Mouse (Mus musculus) cerebellum, adult 2 months (tissue): Measurements from ENCODE around the gene Vmn1r122. TPM values are rescaled to one million over a fixed set of nuclear protein-coding genes. Genes with fewer than 3 reads are reported as not detected.
"Not testable (repeated sequence)": the region's sequence is repeated elsewhere in the genome, so short reads cannot be mapped to it uniquely, and the experiment has no call there.

Experiments
- DNase-seq, 2 experiments: peaks; one replicate each; pipeline ENCODE4 v3.0.0; 2021
- H3K27ac ChIP-seq: fragments of 200-500 bp; 2 replicates; pipeline ENCODE4 v1.5.1; 2012; ENCODE audit warnings: low read length, control low read depth, inconsistent platforms; ENCODE audit not compliant: insufficient read depth
- H3K27me3 ChIP-seq: fragments of 200-500 bp; 2 replicates; pipeline ENCODE4 v1.6.1; 2012; ENCODE audit warnings: inconsistent platforms, mild to moderate bottlenecking, low read length, moderate library complexity; ENCODE audit not compliant: control insufficient read depth, insufficient read depth
- H3K4me1 ChIP-seq: fragments of 200-500 bp; 2 replicates; pipeline ENCODE4 v1.6.1; 2011; ENCODE audit warnings: low read length; ENCODE audit not compliant: control insufficient read depth, insufficient read depth
- H3K4me3 ChIP-seq: fragments of 200-500 bp; replicated peaks from 2 replicates; pipeline ENCODE3; 2011; ENCODE audit warnings: mild to moderate bottlenecking, low read depth, low read length, control low read depth; ENCODE audit not compliant: insufficient read depth
- WGBS: fragments of 180-500 bp; shearing (Covaris S2); methylation state at CpG from one replicate; pipeline ENCODE4 v1.1.7; 2018; 5-methylcytosine and 5-hydroxymethylcytosine counted together
- polyA plus RNA-seq: library from polyadenylated mRNA; depleted of rRNA; stranded (reverse); fragments of >200 nt; gene quantifications from 2 replicates; pipeline ENCODE4 v1.2.3, GENCODE M21; 2012; rRNA removed

The Vmn1r122 gene
- not detected in 2 replicates for polyA plus RNA-seq

GRCm38 (mm10) chr7:21134028-21134427 lies at the start of gene Vmn1r122:
Vmn1r122 (minus strand) TSS chr7:21134128.
- not testable (repeated sequence) for DNase-seq, H3K4me3 ChIP-seq, H3K27me3 ChIP-seq, H3K27ac ChIP-seq, H3K4me1 ChIP-seq
- 53% methylated on average over 3 of the region's 3 CpGs for WGBS

GRCm38 (mm10) chr7:21161885-21162284 lies 28.0 kb upstream of the Vmn1r122 start, which contains the start of gene Vmn1r123:
Vmn1r123 (plus strand) TSS chr7:21162185.
- DNase-seq, H3K27me3 ChIP-seq, H3K4me1 ChIP-seq, H3K27ac ChIP-seq, H3K4me3 ChIP-seq: not testable (repeated sequence)
- WGBS = 0% methylated on average over 1 of the region's 3 CpGs

GRCm38 (mm10) chr7:21098413-21098812 lies 35.5 kb downstream of the Vmn1r122 start, which contains the start of gene Vmn1r121:
Vmn1r121 (minus strand) TSS chr7:21098513.
- WGBS = 62% methylated on average over 5 of the region's 5 CpGs
- not testable (repeated sequence) for H3K27me3 ChIP-seq, H3K27ac ChIP-seq, DNase-seq, H3K4me3 ChIP-seq, H3K4me1 ChIP-seq

Other genes starting within 250 kb of the Vmn1r122 start
- gene Vmn1r118, start 221.8 kb downstream of the Vmn1r122 start, polyA plus RNA-seq = not detected in 2 replicates
- not detected in 2 replicates for gene Vmn1r119, start 121.7 kb downstream of the Vmn1r122 start, polyA plus RNA-seq
- gene Vmn1r120, start 80.3 kb downstream of the Vmn1r122 start, polyA plus RNA-seq = not detected in 2 replicates
- gene Vmn1r121, start 35.6 kb downstream of the Vmn1r122 start, polyA plus RNA-seq = not detected in 2 replicates
- not detected in 2 replicates for gene Vmn1r123, start 28.1 kb upstream of the Vmn1r122 start, polyA plus RNA-seq
- not detected in 2 replicates for gene Gm5157, start 56.3 kb upstream of the Vmn1r122 start, polyA plus RNA-seq
- gene Vmn1r124, start 126.5 kb upstream of the Vmn1r122 start, polyA plus RNA-seq = not detected in 2 replicates
- not detected in 2 replicates for gene Vmn1r125, start 138.1 kb upstream of the Vmn1r122 start, polyA plus RNA-seq
- gene Vmn1r126, start 167.3 kb upstream of the Vmn1r122 start, polyA plus RNA-seq = not detected in 2 replicates
- gene Vmn1r127, start 185.7 kb upstream of the Vmn1r122 start, polyA plus RNA-seq = not detected in 2 replicates
- not detected in 2 replicates for gene Vmn1r128, start 215.2 kb upstream of the Vmn1r122 start, polyA plus RNA-seq
- gene Vmn1r129, start 227.2 kb upstream of the Vmn1r122 start, polyA plus RNA-seq = not detected in 2 replicates